Mouse (Mus musculus) MEL (cell line): ENCODE results near the gene Fbxo4. TPM values are rescaled to one million over a fixed set of nuclear protein-coding genes. Genes with fewer than 3 reads are reported as not detected.
A peak's percentile ranks its signal among the peaks of the same experiment; 100 is the strongest.

ENCODE experiments used
- DNase-seq: peaks from one replicate; pipeline ENCODE4 v3.0.0; 2011; ENCODE audit warnings: low read depth, low spot score
- H3K27ac ChIP-seq: 2 replicates; pipeline ENCODE4 v1.5.1; 2012; ENCODE audit warnings: low read depth, mild to moderate bottlenecking, control low read depth, low read length, moderate library complexity; ENCODE audit not compliant: control insufficient read depth
- H3K27me3 ChIP-seq, 2 experiments: fragments of 150-350 bp in 1 of 2; sonication (generic) in 1 of 2; 2 replicates each; pipeline ENCODE4 v1.6.1; 2012; ENCODE audit warnings: low read length in 2 of 2, mild to moderate bottlenecking in 2 of 2, improper control_type of control experiment in 1 of 2, moderate library complexity in 1 of 2; ENCODE audit not compliant: insufficient read depth in 2 of 2, control insufficient read depth in 1 of 2
- H3K36me3 ChIP-seq, 2 experiments: 2 replicates each; pipeline ENCODE4 v1.6.1; 2012 to 2014; ENCODE audit warnings: low read length in 2 of 2, improper control_type of control experiment in 1 of 2, inconsistent platforms in 1 of 2, mild to moderate bottlenecking in 1 of 2; ENCODE audit not compliant: insufficient read depth in 2 of 2, control insufficient read depth in 1 of 2
- H3K4me1 ChIP-seq, 2 experiments: fragments of 150-350 bp in 1 of 2; sonication (generic) in 1 of 2; 2 replicates each; pipeline ENCODE4 v1.6.1; 2012; ENCODE audit warnings: low read length in 2 of 2, improper control_type of control experiment in 1 of 2, mild to moderate bottlenecking in 1 of 2; ENCODE audit not compliant: insufficient read depth in 2 of 2, control insufficient read depth in 1 of 2
- H3K4me3 ChIP-seq, 2 experiments: fragments of 150-350 bp in 1 of 2; sonication (generic) in 1 of 2; 2 replicates each; pipeline ENCODE4 v1.5.1; 2012; ENCODE audit warnings: low read depth in 2 of 2, low read length in 2 of 2, mild to moderate bottlenecking in 2 of 2, moderate library complexity in 2 of 2, control low read depth in 1 of 2, improper control_type of control experiment in 1 of 2; ENCODE audit not compliant: control insufficient read depth in 1 of 2, insufficient read depth in 1 of 2
- H3K79me2 ChIP-seq: 2 replicates; pipeline ENCODE4 v1.6.1; 2012; ENCODE audit warnings: mild to moderate bottlenecking, low read length, moderate library complexity; ENCODE audit not compliant: control insufficient read depth, poor library complexity, insufficient read depth
- H3K9ac ChIP-seq: 2 replicates; pipeline ENCODE4 v1.6.1; 2012; ENCODE audit warnings: low read depth, mild to moderate bottlenecking, control low read depth, low read length, moderate library complexity; ENCODE audit not compliant: control insufficient read depth, poor library complexity, severe bottlenecking
- H3K9me3 ChIP-seq: fragments of 150-350 bp; sonication (generic); replicated peaks from 2 replicates; pipeline ENCODE4 v1.6.1; 2012; ENCODE audit warnings: mild to moderate bottlenecking, low read length, improper control_type of control experiment, moderate library complexity; ENCODE audit not compliant: insufficient read depth
- BHLHE40 ChIP-seq: IDR thresholded peaks from 2 replicates; pipeline ENCODE4 v1.6.1; 2012; ENCODE audit warnings: low read depth, mild to moderate bottlenecking, inconsistent platforms, low read length, improper control_type of control experiment, borderline replicate concordance
- CHD1 ChIP-seq: IDR thresholded peaks from 2 replicates; pipeline ENCODE4 v1.6.1; 2012; ENCODE audit warnings: low read depth, mild to moderate bottlenecking, inconsistent platforms, low read length, improper control_type of control experiment
- CHD2 ChIP-seq: IDR thresholded peaks from 2 replicates; pipeline ENCODE4 v1.6.1; 2011; ENCODE audit warnings: low read length, improper control_type of control experiment
- CTCF ChIP-seq, 3 experiments: IDR thresholded peaks in 2 of 3; conservative IDR thresholded peaks in 1 of 3; 2 replicates each; pipeline ENCODE4 v1.5.1; 2011 to 2012; ENCODE audit warnings: low read length in 3 of 3, low read depth in 2 of 3, mild to moderate bottlenecking in 2 of 3, improper control_type of control experiment in 1 of 3, inconsistent platforms in 1 of 3, mixed read lengths in 1 of 3, moderate library complexity in 1 of 3; ENCODE audit not compliant: control insufficient read depth in 1 of 3, insufficient read depth in 1 of 3, poor library complexity in 1 of 3, severe bottlenecking in 1 of 3
- ELF1 ChIP-seq: IDR thresholded peaks from 2 replicates; pipeline ENCODE4 v1.6.1; 2014; ENCODE audit warnings: low read depth, mild to moderate bottlenecking, inconsistent platforms, low read length, improper control_type of control experiment, moderate library complexity
- EP300 ChIP-seq, 2 experiments: IDR thresholded peaks; 2 replicates each; pipeline ENCODE4 v1.6.1; 2011; ENCODE audit warnings: improper control_type of control experiment in 2 of 2, low read length in 2 of 2, low read depth in 1 of 2, mild to moderate bottlenecking in 1 of 2
- ETS1 ChIP-seq: IDR thresholded peaks from 2 replicates; pipeline ENCODE4 v1.6.1; 2012; ENCODE audit warnings: low read depth, mild to moderate bottlenecking, inconsistent platforms, low read length, improper control_type of control experiment, moderate library complexity
- GABPA ChIP-seq: IDR thresholded peaks from 2 replicates; pipeline ENCODE4 v1.6.1; 2012; ENCODE audit warnings: low read depth, mild to moderate bottlenecking, inconsistent platforms, low read length, improper control_type of control experiment, moderate library complexity
- GATA1 ChIP-seq: IDR thresholded peaks from 2 replicates; pipeline ENCODE4 v1.6.1; 2011; ENCODE audit warnings: low read depth, low read length, improper control_type of control experiment
- HCFC1 ChIP-seq: IDR thresholded peaks from 2 replicates; pipeline ENCODE4 v1.6.1; 2012; ENCODE audit warnings: low read depth, mild to moderate bottlenecking, inconsistent platforms, low read length, improper control_type of control experiment, moderate library complexity
- JUND ChIP-seq: IDR thresholded peaks from 2 replicates; pipeline ENCODE4 v1.6.1; 2011; ENCODE audit warnings: low read depth, mild to moderate bottlenecking, improper control_type of control experiment, low read length
- KAT2A ChIP-seq: conservative IDR thresholded peaks from 2 replicates; pipeline ENCODE4 v1.6.1; 2012; ENCODE audit warnings: low read depth, low read length, improper control_type of control experiment, inconsistent platforms
- MAFK ChIP-seq: IDR thresholded peaks from 2 replicates; pipeline ENCODE4 v1.6.1; 2011; ENCODE audit warnings: low read depth, mild to moderate bottlenecking, low read length, improper control_type of control experiment, borderline replicate concordance
- MAZ ChIP-seq: IDR thresholded peaks from 2 replicates; pipeline ENCODE4 v1.6.1; 2012; ENCODE audit warnings: low read depth, mild to moderate bottlenecking, inconsistent platforms, low read length, improper control_type of control experiment
- MEF2A ChIP-seq: IDR thresholded peaks from 2 replicates; pipeline ENCODE4 v1.6.1; 2014; ENCODE audit warnings: low read depth, mild to moderate bottlenecking, inconsistent platforms, low read length, improper control_type of control experiment; ENCODE audit not compliant: poor library complexity, insufficient replicate concordance, severe bottlenecking; ENCODE audit errors: extremely low read depth
- MXI1 ChIP-seq: IDR thresholded peaks from 2 replicates; pipeline ENCODE4 v1.6.1; 2011; ENCODE audit warnings: mild to moderate bottlenecking, low read depth, low read length, improper control_type of control experiment
- MYB ChIP-seq: IDR thresholded peaks from 2 replicates; pipeline ENCODE4 v1.6.1; 2011; ENCODE audit warnings: mild to moderate bottlenecking, low read depth, low read length, improper control_type of control experiment
- MYC ChIP-seq: IDR thresholded peaks from 2 replicates; pipeline ENCODE4 v1.6.1; 2011; ENCODE audit warnings: low read depth, mild to moderate bottlenecking, low read length, improper control_type of control experiment, moderate library complexity
- NELFE ChIP-seq: IDR thresholded peaks from 2 replicates; pipeline ENCODE4 v1.6.1; 2011; ENCODE audit warnings: low read depth, low read length, improper control_type of control experiment
- RAD21 ChIP-seq: IDR thresholded peaks from 2 replicates; pipeline ENCODE4 v1.6.1; 2011; ENCODE audit warnings: mild to moderate bottlenecking, low read depth, low read length, improper control_type of control experiment
- RCOR1 ChIP-seq: IDR thresholded peaks from 2 replicates; pipeline ENCODE4 v1.6.1; 2012; ENCODE audit warnings: low read depth, mild to moderate bottlenecking, inconsistent platforms, low read length, improper control_type of control experiment
- SIN3A ChIP-seq: IDR thresholded peaks from 2 replicates; pipeline ENCODE4 v1.6.1; 2012; ENCODE audit warnings: low read length, improper control_type of control experiment, inconsistent platforms
- SMC3 ChIP-seq: IDR thresholded peaks from 2 replicates; pipeline ENCODE4 v1.6.1; 2011; ENCODE audit warnings: low read depth, low read length, improper control_type of control experiment
- TBP ChIP-seq: IDR thresholded peaks from 2 replicates; pipeline ENCODE4 v1.8.0; 2011; ENCODE audit warnings: low read depth, low read length, improper control_type of control experiment
- TCF12 ChIP-seq: IDR thresholded peaks from 2 replicates; pipeline ENCODE4 v1.6.1; 2014; ENCODE audit warnings: low read depth, mild to moderate bottlenecking, inconsistent platforms, low read length, improper control_type of control experiment, moderate library complexity
- UBTF ChIP-seq: IDR thresholded peaks from 2 replicates; pipeline ENCODE4 v1.6.1; 2012; ENCODE audit warnings: low read depth, mild to moderate bottlenecking, inconsistent platforms, low read length, improper control_type of control experiment, moderate library complexity, borderline replicate concordance; ENCODE audit not compliant: insufficient read depth
- USF2 ChIP-seq, 2 experiments: IDR thresholded peaks; 2 replicates each; pipeline ENCODE4 v1.6.1; 2011 to 2012; ENCODE audit warnings: improper control_type of control experiment in 2 of 2, low read length in 2 of 2, borderline replicate concordance in 1 of 2, inconsistent platforms in 1 of 2, low read depth in 1 of 2, mild to moderate bottlenecking in 1 of 2; ENCODE audit not compliant: insufficient read depth in 1 of 2
- ZC3H11A ChIP-seq: IDR thresholded peaks from 2 replicates; pipeline ENCODE4 v1.6.1; 2012; ENCODE audit warnings: low read depth, mild to moderate bottlenecking, inconsistent platforms, low read length, improper control_type of control experiment
- ZKSCAN1 ChIP-seq: IDR thresholded peaks from 2 replicates; pipeline ENCODE4 v1.6.1; 2012; ENCODE audit warnings: low read depth, mild to moderate bottlenecking, inconsistent platforms, low read length, improper control_type of control experiment, moderate library complexity
- ZNF384 ChIP-seq: IDR thresholded peaks from 2 replicates; pipeline ENCODE4 v1.6.1; 2012; ENCODE audit warnings: low read depth, mild to moderate bottlenecking, inconsistent platforms, low read length, improper control_type of control experiment
- polyA plus RNA-seq, 2 experiments: library from polyadenylated mRNA; stranded (reverse) in 1 of 2; unstranded in 1 of 2; fragments of >175 nt in 1 of 2; fragments of >200 nt in 1 of 2; gene quantifications; 2 replicates each; pipeline versions ENCODE4 v1.2.1 to v1.2.4; 2012; ENCODE audit warnings: low replicate concordance in 2 of 2, low read depth in 1 of 2; ENCODE audit not compliant: insufficient read length in 2 of 2, insufficient read depth in 1 of 2, missing spikeins in 1 of 2
- total RNA-seq: library from RNA; depleted of rRNA; stranded (reverse); fragments of 300-350 nt; gene quantifications from 2 replicates; pipeline ENCODE4 v1.2.3, GENCODE M21; 2012

Fbxo4 gene
- total and polyA plus RNA-seq, 3 experiments: 7.4 to 8.0 TPM; not detected in 1

DNA sequence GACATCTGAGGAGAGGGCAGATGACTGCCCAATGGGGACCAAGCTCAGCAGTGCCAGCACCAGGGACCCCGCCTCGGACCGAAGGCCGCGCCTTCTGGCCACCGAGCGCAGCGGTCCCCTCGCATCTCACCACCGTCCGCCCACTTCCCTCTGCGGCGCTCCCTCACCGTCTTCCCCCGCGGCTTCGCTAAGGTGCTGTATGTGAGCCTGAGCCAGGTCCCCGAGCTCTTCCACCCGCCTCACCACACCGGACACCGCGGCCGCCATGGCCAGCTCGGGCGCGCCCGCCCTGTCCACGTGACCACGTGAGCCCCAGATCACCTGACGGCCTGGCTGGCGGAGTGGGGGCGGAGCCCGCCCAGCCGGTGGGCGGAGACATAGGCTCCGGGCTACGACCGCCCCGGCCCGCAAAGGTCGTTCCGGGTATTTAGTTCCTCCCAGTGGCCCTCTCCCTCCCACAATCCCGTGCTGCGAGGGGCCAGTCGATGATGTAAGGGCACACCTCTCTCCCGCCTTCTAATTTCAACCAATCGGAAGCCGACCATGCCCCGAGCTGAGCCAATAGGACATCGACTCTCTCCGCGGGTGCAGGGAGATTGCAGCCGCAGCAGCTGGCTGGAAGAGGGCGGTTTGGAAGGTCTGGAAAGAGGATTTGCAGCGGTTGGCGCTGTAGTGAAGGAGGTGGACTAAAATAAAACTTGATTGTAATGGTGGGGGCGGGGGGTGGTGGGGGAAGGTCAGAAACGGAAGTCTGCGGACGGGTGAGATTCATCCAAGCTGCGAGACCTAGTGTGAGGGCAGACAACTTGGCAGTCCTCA lies 16.3 kb upstream of the Fbxo4 start, which contains the start of gene AW549877 (continued):
- TF ChIP-seq USF2 (IDR thresholded peaks at IDR 0.05; ENCODE audit: borderline replicate concordance in 1 of 2, insufficient read depth in 1 of 2, low read depth in 1 of 2, low read length in 2 of 2) (peak; percentile 52 to 97; a peak in 3 of 4 replicates), CTCF (IDR thresholded peaks at IDR 0.05 in 2 of 3, conservative IDR thresholded peaks at IDR 0.05 in 1 of 3; ENCODE audit: control insufficient read depth in 1 of 3, insufficient read depth in 1 of 3, low read depth in 2 of 3, low read length in 3 of 3, poor library complexity in 1 of 3, severe bottlenecking in 1 of 3) (no peak), EP300 (IDR thresholded peaks at IDR 0.05; ENCODE audit: low read depth in 1 of 2, low read length in 2 of 2) (no peak; a peak in 1 of 4 replicates), SMC3 (no peak), MXI1 (peak; percentile 79; the same call in 1 of the 2 replicates), ZC3H11A (no peak), TCF12 (peak; percentile 34), RCOR1 (no peak; the same call in 1 of the 2 replicates), JUND (no peak), KAT2A (peak; percentile 46; the same call in 1 of the 2 replicates), NELFE (peak; percentile 79), CHD2 (peak; percentile 57), MEF2A (no peak), MAZ (peak; percentile 82), ZKSCAN1 (no peak), SIN3A (peak; percentile 94)

DNA sequence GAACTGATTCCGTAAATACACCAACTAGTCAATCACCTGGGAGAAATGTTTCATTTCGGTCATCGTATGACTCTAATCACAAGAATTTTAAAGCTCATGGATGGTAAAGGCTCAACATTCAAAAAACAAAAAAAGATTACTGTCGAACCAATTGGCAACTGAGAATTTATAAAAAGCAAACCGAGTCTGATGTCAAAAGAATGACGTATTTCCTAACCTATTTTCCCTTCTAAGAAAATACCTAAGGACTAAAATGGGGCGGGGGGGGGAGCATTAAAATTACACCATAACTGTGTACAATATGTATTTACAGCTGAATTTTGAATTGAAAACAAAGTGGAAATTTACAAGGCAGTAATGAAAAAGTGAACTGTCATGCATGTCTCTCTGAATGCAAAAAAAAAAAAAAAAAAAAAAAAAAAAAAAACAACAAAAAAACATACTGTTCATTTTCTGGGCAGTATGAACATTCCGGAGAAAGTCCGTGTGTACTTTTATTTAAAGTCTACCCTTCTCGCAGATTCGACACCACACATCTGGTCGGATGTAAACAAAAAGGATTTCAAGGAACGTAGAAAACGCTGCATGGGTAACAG lies 15.6 kb upstream of the Fbxo4 start:
- H3K9me3 ChIP-seq: no peaks in the 10 kb centered on the region
- peak overlapping the region; percentile 95 for H3K27ac ChIP-seq
- peaks cover 0 to 16% of the 10 kb centered on the region in 2 experiments; a peak in 2 of 4 replicates for H3K36me3 ChIP-seq
- peak; percentile 54 for DNase-seq
- peak overlapping the region; percentile 89 to 100 for H3K4me3 ChIP-seq
- H3K27me3 ChIP-seq: no peaks in the 10 kb centered on the region
- peak overlapping the region; percentile 98 for H3K9ac ChIP-seq
- H3K79me2 ChIP-seq: peaks cover 10% of the 10 kb centered on the region
- peaks cover 2 to 5% of the 10 kb centered on the region in 2 experiments; a peak in 2 of 4 replicates for H3K4me1 ChIP-seq
- TF ChIP-seq ETS1 (no peak), GABPA (no peak), UBTF (no peak), SMC3 (no peak), MAZ (no peak), HCFC1 (no peak), SIN3A (no peak; the same call in 1 of the 2 replicates), EP300 (IDR thresholded peaks at IDR 0.05; ENCODE audit: low read depth in 1 of 2, low read length in 2 of 2) (no peak), MYB (no peak), ELF1 (no peak), ZKSCAN1 (no peak), TBP (no peak), MYC (peak; percentile 50; the same call in 1 of the 2 replicates), RAD21 (no peak), BHLHE40 (no peak), TCF12 (no peak), ZNF384 (peak; percentile 55), CTCF (IDR thresholded peaks at IDR 0.05 in 2 of 3, conservative IDR thresholded peaks at IDR 0.05 in 1 of 3; ENCODE audit: control insufficient read depth in 1 of 3, insufficient read depth in 1 of 3, low read depth in 2 of 3, low read length in 3 of 3, poor library complexity in 1 of 3, severe bottlenecking in 1 of 3) (no peak), MAFK (no peak), ZC3H11A (peak; percentile 53), RCOR1 (no peak), JUND (no peak), MEF2A (no peak), CHD1 (peak; percentile 86; the same call in 1 of the 2 replicates), GATA1 (no peak)
